Mouse (Mus musculus): Measurements from ENCODE around the gene Yif1a. TPM values are rescaled to one million over a fixed set of nuclear protein-coding genes. Genes with fewer than 3 reads are reported as not detected.

Yif1a gene
- polyA plus RNA-seq, 1 experiment from 2014 or later, result 49.4 TPM

- H3K4me1 ChIP-seq (replicated peaks), result peaks cover 13% of the 10 kb centered on the region
- WGBS (ENCODE audit: insufficient replicate concordance), result 13% methylated on average over 17 of the region's 17 CpGs
- peak overlapping the region; percentile 10; the same call in 1 of the 2 replicates for H3K4me3 ChIP-seq (replicated peaks)
- peaks cover 26% of the 10 kb centered on the region for H3K36me3 ChIP-seq (replicated peaks)
- no peak overlapping the region for H3K27ac ChIP-seq (replicated peaks)
- ATAC-seq (ENCODE audit: insufficient read depth), result no peak
- peaks cover 49% of the 10 kb centered on the region for H3K27me3 ChIP-seq
- no peaks in the 10 kb centered on the region for H3K9me3 ChIP-seq (replicated peaks)
- H3K4me2 ChIP-seq, result peak overlapping the region; percentile 18
- H3K9ac ChIP-seq, result no peak overlapping the region
Observed at GRCm38 (mm10) chr19:5051031-5051430, 37.3 kb upstream of the Yif1a start.

- 66% methylated on average over 3 of the region's 3 CpGs for WGBS (ENCODE audit: insufficient replicate concordance)
- H3K4me2 ChIP-seq, result no peak overlapping the region
- peaks cover 49% of the 10 kb centered on the region for H3K27me3 ChIP-seq
- H3K4me1 ChIP-seq (replicated peaks), result peaks cover 18% of the 10 kb centered on the region
- no peak overlapping the region for H3K9ac ChIP-seq
- no peak overlapping the region for H3K27ac ChIP-seq (replicated peaks)
- H3K9me3 ChIP-seq (replicated peaks), result no peaks in the 10 kb centered on the region
- H3K36me3 ChIP-seq (replicated peaks), result peaks cover 21% of the 10 kb centered on the region
- no peak for ATAC-seq (ENCODE audit: insufficient read depth)
- H3K4me3 ChIP-seq (replicated peaks), result no peak overlapping the region
Observed at GRCm38 (mm10) chr19:5051515-5051914, 36.8 kb upstream of the Yif1a start.

DNA sequence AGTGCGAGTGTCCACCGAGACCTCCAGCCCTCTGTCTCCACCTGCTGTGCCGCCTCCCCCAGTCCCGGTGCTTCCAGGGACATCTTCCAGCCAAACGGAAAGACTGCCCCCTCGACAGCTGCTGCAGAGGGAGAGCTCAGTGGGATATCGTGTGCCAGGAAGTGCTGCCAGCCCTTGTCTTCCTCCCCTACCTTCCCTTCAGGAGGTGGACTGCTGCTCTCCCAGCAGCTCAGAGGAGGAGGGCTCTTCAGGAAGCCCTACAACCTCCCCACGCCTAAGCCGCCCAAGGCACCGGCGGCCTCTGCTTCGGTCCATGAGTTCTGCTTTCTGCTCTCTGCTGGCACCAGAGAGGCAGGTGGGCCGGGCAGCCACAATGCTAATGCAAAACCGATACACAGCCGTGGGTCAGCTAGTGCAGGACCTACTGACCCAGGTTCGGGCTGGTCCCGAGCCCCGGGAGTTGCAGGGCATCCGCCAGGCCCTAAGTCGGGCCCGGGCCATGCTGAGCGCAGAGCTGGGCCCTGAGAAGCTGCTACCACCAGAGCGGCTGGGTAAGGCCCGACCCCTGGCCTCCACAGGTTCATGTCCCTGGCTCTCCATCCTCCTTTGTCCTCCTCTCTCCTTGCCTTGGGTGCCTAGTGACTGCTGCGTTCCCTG lies 36.0 kb upstream of the Yif1a start:
- Histone ChIP-seq H3K9ac (no peak overlapping the region), H3K27me3 (peaks cover 49% of the 10 kb centered on the region), H3K27ac (replicated peaks) (no peak overlapping the region), H3K4me2 (no peak overlapping the region), H3K9me3 (replicated peaks) (no peaks in the 10 kb centered on the region), H3K4me3 (replicated peaks) (no peak overlapping the region), H3K36me3 (replicated peaks) (peaks cover 13% of the 10 kb centered on the region), H3K4me1 (replicated peaks) (peaks cover 20% of the 10 kb centered on the region)
- WGBS (ENCODE audit: insufficient replicate concordance), result 37% methylated on average over 25 of the region's 25 CpGs
- ATAC-seq (ENCODE audit: insufficient read depth), result no peak

GRCm38 (mm10) chr19:5052853-5053252 lies 35.5 kb upstream of the Yif1a start:
- peaks cover 49% of the 10 kb centered on the region for H3K27me3 ChIP-seq
- no peak for ATAC-seq (ENCODE audit: insufficient read depth)
- H3K4me2 ChIP-seq, result no peak overlapping the region
- no peak overlapping the region for H3K4me3 ChIP-seq (replicated peaks)
- 71% methylated on average over 17 of the region's 17 CpGs for WGBS (ENCODE audit: insufficient replicate concordance)
- no peak overlapping the region for H3K27ac ChIP-seq (replicated peaks)
- H3K9ac ChIP-seq, result no peak overlapping the region
- peaks cover 20% of the 10 kb centered on the region for H3K4me1 ChIP-seq (replicated peaks)
- no peaks in the 10 kb centered on the region for H3K9me3 ChIP-seq (replicated peaks)
- peaks cover 8% of the 10 kb centered on the region; the same call in 1 of the 2 replicates for H3K36me3 ChIP-seq (replicated peaks)

DNA sequence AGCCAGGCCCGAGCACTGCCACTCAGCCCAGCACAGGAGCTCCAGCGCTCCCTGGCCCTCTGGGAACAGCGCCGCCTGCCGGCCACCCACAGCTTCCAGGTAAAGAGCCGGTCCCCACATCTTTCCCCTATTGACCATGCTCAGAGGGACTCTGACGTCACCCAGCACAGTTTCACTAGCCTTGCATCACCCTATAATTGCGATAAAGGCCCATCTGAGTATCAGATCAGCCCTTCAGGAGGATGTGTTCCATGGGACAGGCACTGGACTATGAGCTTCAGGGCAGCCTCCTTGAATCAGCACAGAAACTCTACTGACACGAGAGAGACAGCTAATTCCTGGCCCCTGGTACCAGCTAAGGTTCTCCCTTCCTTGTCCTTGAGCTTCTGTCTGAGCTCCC lies 34.4 kb upstream of the Yif1a start:
- Histone ChIP-seq H3K4me3 (replicated peaks) (no peak overlapping the region), H3K36me3 (replicated peaks) (0 out of 2 replicates have a peak, but pooled peaks cover 5% of the 10 kb centered on the region), H3K4me2 (no peak overlapping the region), H3K9me3 (replicated peaks) (no peaks in the 10 kb centered on the region), H3K9ac (no peak overlapping the region), H3K27ac (replicated peaks) (no peak overlapping the region), H3K4me1 (replicated peaks) (peaks cover 29% of the 10 kb centered on the region), H3K27me3 (peaks cover 49% of the 10 kb centered on the region)
- ATAC-seq (ENCODE audit: insufficient read depth), result 0 out of 2 replicates have a peak, but pooled peaks have one; percentile 16
- WGBS (ENCODE audit: insufficient replicate concordance), result 24% methylated on average over 9 of the region's 9 CpGs

DNA sequence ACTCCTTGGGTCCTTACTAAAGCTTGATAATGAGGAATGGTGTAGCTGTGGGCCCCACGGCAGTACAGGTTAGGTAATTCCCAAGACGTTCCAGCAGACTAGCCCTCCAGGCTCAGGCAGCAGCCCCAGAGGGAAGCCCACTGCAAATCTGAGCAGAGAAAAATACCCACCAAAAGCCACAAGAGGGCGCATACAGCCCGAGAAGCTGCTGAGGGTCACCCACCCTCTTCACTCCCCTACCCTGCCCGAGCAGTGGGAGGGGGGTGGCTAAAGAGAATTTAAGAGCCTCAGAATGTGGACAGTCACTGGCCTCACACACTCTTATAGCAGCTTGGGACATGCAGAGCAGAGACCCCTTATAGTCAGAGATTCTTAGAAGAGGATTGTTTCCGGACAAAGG lies 32.1 kb upstream of the Yif1a start:
- no peak for ATAC-seq (ENCODE audit: insufficient read depth)
- no peaks in the 10 kb centered on the region for H3K9me3 ChIP-seq (replicated peaks)
- 12% methylated on average over 6 of the region's 6 CpGs for WGBS (ENCODE audit: insufficient replicate concordance)
- H3K36me3 ChIP-seq (replicated peaks), result no peaks in the 10 kb centered on the region
- H3K4me2 ChIP-seq, result no peak overlapping the region
- peaks cover 43% of the 10 kb centered on the region for H3K4me1 ChIP-seq (replicated peaks)
- H3K27me3 ChIP-seq, result peaks cover 41% of the 10 kb centered on the region
- H3K9ac ChIP-seq, result no peak overlapping the region
- H3K27ac ChIP-seq (replicated peaks), result no peak overlapping the region
- no peak overlapping the region for H3K4me3 ChIP-seq (replicated peaks)

DNA sequence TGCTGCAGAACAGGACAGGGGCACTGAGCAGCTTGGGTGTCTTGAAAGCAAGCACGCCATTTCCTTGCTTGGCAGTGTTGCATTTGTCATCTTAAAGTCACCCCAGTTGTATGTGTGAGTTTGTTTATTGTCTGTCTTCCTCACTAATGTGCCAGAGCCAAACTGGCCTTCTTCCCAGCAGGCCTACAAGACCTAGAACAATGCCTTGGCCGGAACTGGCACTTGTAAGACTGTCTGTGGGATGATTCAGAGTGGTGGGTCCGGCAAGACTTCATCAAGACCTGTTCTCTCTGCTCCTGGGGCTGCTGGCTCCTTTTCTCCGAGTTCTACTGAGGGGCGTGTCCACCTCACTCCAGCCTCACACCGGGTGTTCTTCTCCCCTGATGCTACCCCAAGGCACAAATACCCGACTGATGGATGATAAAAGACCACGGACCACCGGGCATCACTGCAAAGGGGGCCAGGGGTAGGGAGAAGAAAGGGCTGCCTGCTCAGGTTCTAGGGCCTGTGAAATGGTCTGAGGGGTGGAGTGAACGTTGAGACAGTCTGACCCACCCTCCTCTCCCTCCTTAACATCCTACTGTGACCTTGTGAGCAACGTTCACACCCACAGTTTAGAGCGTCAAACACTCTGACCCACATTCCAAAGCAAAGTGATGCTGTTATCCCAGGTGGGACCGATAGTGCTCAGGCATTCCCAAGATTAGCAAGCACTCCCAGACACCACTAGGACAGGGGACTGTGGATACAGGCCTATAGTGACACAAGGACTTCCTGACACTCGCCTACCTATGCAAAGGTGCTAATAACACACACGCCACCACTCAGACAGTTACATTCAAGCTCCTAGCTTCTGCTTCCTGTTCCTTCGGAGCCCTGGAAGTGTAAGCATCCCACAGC lies 30.2 kb upstream of the Yif1a start:
- Histone ChIP-seq H3K36me3 (replicated peaks) (no peaks in the 10 kb centered on the region), H3K27me3 (peaks cover 22% of the 10 kb centered on the region), H3K27ac (replicated peaks) (no peak overlapping the region), H3K9ac (no peak overlapping the region), H3K4me1 (replicated peaks) (peaks cover 43% of the 10 kb centered on the region), H3K4me3 (replicated peaks) (no peak overlapping the region), H3K9me3 (replicated peaks) (no peaks in the 10 kb centered on the region), H3K4me2 (no peak overlapping the region)
- ATAC-seq (ENCODE audit: insufficient read depth), result no peak
- 26% methylated on average over 16 of the region's 16 CpGs for WGBS (ENCODE audit: insufficient replicate concordance)

- H3K4me1 ChIP-seq (replicated peaks), result peaks cover 41% of the 10 kb centered on the region
- H3K4me2 ChIP-seq, result no peak overlapping the region
- WGBS (ENCODE audit: insufficient replicate concordance), result 15% methylated on average over 10 of the region's 10 CpGs
- no peak overlapping the region for H3K4me3 ChIP-seq (replicated peaks)
- H3K9me3 ChIP-seq (replicated peaks), result no peaks in the 10 kb centered on the region
- ATAC-seq (ENCODE audit: insufficient read depth), result no peak
- H3K9ac ChIP-seq, result no peak overlapping the region
- H3K27me3 ChIP-seq, result peaks cover 13% of the 10 kb centered on the region
- H3K36me3 ChIP-seq (replicated peaks), result no peaks in the 10 kb centered on the region
- H3K27ac ChIP-seq (replicated peaks), result no peak overlapping the region
Observed at GRCm38 (mm10) chr19:5058801-5059771, 29.3 kb upstream of the Yif1a start.

DNA sequence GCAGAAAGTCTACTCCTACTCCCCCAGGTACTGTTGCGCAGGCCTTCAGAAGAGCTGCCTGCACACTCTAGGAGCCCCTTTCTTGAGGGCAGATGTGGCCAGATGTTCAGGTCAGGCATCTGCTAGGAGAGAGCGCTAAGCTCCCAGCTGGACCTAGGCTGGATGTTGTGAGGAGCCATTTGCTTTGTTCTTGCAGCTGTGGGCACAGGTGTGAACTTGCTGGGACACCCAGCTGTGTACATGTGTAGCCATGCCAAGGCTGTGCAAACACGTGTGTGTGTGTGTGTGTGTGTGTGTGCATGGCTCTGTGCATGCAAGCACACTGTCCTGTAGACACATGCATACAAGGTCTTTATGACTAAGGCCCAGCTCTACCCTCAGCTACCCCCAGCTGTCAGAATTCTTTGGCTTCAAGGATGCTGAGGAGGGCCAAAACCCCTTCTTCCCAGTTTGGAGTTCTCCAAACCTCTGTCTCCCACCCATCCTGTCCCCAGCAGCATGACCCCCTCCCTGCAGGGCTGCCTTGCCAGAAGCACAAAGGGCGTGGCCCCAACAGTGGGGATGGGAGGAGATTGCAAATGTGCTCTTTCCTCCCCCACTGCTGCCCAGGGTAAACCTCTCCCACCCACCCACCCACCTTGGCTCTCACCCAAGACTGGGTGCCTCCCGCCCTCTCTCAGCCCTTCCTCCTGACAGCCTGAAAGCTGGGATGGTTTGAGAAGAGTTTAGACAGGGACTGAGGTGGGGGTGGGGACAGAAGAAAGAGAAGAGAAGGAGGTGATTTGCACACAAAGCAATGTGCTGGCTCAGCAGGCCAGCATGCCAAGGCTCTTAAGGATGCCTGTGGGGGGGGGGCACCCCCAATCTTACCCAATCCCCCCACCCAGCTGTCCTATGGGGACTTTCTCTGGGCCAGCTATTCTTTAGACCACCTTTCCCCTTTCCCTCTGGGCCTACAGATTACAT lies 27.7 kb upstream of the Yif1a start:
- Histone ChIP-seq H3K4me2 (no peak overlapping the region), H3K4me3 (replicated peaks) (no peak overlapping the region), H3K4me1 (replicated peaks) (peaks cover 40% of the 10 kb centered on the region), H3K9me3 (replicated peaks) (no peaks in the 10 kb centered on the region), H3K36me3 (replicated peaks) (no peaks in the 10 kb centered on the region), H3K27me3 (peaks cover 6% of the 10 kb centered on the region; the same call in 1 of the 2 replicates), H3K27ac (replicated peaks) (no peak overlapping the region), H3K9ac (no peak overlapping the region)
- no peak for ATAC-seq (ENCODE audit: insufficient read depth)
- 42% methylated on average over 5 of the region's 5 CpGs for WGBS (ENCODE audit: insufficient replicate concordance)

DNA sequence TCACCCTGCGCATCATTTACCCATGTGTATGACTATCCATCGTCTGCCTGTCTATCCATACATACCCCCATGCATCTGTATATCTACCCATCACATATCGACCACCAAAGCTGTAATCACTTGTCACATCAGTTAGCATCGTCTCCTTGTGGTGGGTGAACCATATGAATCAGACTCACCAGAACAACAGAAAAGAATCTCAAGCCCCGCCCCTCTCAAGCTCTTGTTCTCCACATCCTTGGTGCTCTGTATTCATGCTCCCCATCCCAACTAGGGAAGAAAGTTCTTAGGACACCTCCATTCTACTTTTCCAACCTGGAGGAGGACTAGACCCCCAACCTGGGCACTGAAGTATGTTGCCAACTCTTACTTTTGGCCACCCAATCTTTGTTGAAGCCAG lies 26.3 kb upstream of the Yif1a start:
- no peak overlapping the region for H3K9ac ChIP-seq
- H3K9me3 ChIP-seq (replicated peaks), result no peaks in the 10 kb centered on the region
- peaks cover 8% of the 10 kb centered on the region for H3K27me3 ChIP-seq
- H3K4me1 ChIP-seq (replicated peaks), result peaks cover 37% of the 10 kb centered on the region
- no peak overlapping the region for H3K4me3 ChIP-seq (replicated peaks)
- no peak overlapping the region for H3K27ac ChIP-seq (replicated peaks)
- H3K36me3 ChIP-seq (replicated peaks), result no peaks in the 10 kb centered on the region
- ATAC-seq (ENCODE audit: insufficient read depth), result no peak
- 60% methylated on average over 5 of the region's 5 CpGs for WGBS (ENCODE audit: insufficient replicate concordance)
- no peak overlapping the region for H3K4me2 ChIP-seq
